Mouse (Mus musculus) embryonic facial prominence, embryonic 11.5 days (tissue): ENCODE results near the gene Etnk1. TPM values are rescaled to one million over a fixed set of nuclear protein-coding genes. Genes with fewer than 3 reads are reported as not detected.

Experiments used
- ATAC-seq: fragments of 200-750 bp; cut with Nextera tagmentation; replicated peaks from 2 replicates; pipeline ENCODE4 v1.8.0; 2017; ENCODE audit warnings: low read depth; ENCODE audit not compliant: insufficient number of reproducible peaks, low FRiP score, low TSS enrichment
- DNase-seq: peaks from one replicate; pipeline ENCODE4 v3.0.0-alpha.2; 2015; ENCODE audit warnings: low spot score
- H3K27ac ChIP-seq: fragments of 300-500 bp; sonication (generic); replicated peaks from 2 replicates; pipeline ENCODE4 v1.5.1; 2014; ENCODE audit warnings: mild to moderate bottlenecking, low read depth, low read length, control low read depth
- H3K27me3 ChIP-seq: fragments of 300-500 bp; sonication (generic); 2 replicates; pipeline ENCODE4 v1.6.1; 2014; ENCODE audit warnings: mild to moderate bottlenecking, low read length, moderate library complexity, mixed read lengths; ENCODE audit not compliant: control insufficient read depth, insufficient read depth
- H3K36me3 ChIP-seq: fragments of 300-500 bp; sonication (generic); replicated peaks from 2 replicates; pipeline ENCODE4 v1.6.1; 2014; ENCODE audit warnings: low read depth, mild to moderate bottlenecking, low read length, moderate library complexity, mixed read lengths; ENCODE audit not compliant: control insufficient read depth, insufficient read depth
- H3K4me1 ChIP-seq: fragments of 300-500 bp; sonication (generic); 2 replicates; pipeline ENCODE4 v1.6.1; 2014; ENCODE audit warnings: low read length, mixed read lengths; ENCODE audit not compliant: control insufficient read depth, insufficient read depth
- H3K4me2 ChIP-seq: fragments of 300-500 bp; sonication (generic); 2 replicates; pipeline ENCODE4 v1.6.1; 2014; ENCODE audit warnings: low read depth, mild to moderate bottlenecking, control low read depth, low read length, moderate library complexity
- H3K4me3 ChIP-seq: fragments of 300-500 bp; sonication (generic); 2 replicates; pipeline ENCODE4 v1.5.1; 2014; ENCODE audit warnings: low read depth, low read length, control low read depth
- H3K9ac ChIP-seq: fragments of 300-500 bp; sonication (generic); replicated peaks from 2 replicates; pipeline ENCODE4 v1.6.1; 2014; ENCODE audit warnings: mild to moderate bottlenecking, control low read depth, low read length
- H3K9me3 ChIP-seq: fragments of 300-500 bp; sonication (generic); replicated peaks from 2 replicates; pipeline ENCODE4 v1.6.1; 2016; ENCODE audit warnings: mild to moderate bottlenecking, low read length, inconsistent platforms, mixed read lengths; ENCODE audit not compliant: control insufficient read depth
- WGBS: fragments of 180-500 bp; shearing (Covaris S2); extraction: QIAGEN DNeasy Blood & Tissue Kit; methylation state at CpG from one replicate; pipeline ENCODE4 v1.1.7; 2014; 5-methylcytosine and 5-hydroxymethylcytosine counted together
- polyA plus RNA-seq: library from polyadenylated mRNA; unstranded; fragments of >200 nt; fragmentation: Nextera tagmentation; extraction: Ambion mirVana; gene quantifications from 2 replicates; pipeline ENCODE4 v1.2.1, GENCODE M21; 2014

Gene Etnk1
- polyA plus RNA-seq, 1 experiment from 2014 or later, result 26.7 TPM

DNA sequence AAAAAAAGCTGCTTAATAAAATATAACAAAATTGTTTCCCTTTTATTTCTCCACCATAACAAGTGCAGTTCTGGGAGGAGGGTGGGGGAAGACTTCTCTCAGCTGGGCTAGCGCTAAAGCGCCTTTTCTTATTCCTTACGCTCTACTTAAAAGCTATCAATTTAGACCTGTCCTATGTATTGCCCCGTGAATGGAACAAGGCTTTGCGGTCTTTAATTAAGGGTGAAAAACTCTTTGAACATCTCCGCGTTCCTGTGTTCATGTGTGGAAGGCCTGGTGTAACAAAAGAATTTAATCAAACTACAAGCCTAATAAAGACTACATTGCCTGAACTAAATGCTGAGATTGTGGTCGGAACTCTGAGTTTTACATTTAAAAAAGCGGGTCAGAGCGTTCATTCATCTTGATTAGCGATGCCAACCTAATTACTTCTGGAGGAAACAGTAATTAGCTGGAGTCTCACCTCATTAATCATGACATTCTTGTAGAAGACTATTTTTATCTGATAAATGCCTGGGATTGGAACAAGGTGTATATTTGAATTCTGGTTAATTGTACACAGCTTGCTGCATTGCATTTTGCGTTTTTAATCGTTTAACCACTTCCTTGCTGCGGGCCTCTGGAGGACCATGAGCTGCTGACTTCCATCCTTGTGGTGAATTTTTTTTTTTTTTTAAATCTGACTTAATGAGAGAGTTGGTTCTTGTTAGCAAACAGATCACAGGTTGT, 93.7 kb downstream of the Etnk1 start:
- Histone ChIP-seq H3K4me3 (no peak overlapping the region), H3K27me3 (no peaks in the 10 kb centered on the region; the same call in 1 of the 2 replicates), H3K36me3 (no peaks in the 10 kb centered on the region), H3K9me3 (no peaks in the 10 kb centered on the region), H3K4me2 (no peak overlapping the region), H3K9ac (no peak overlapping the region), H3K27ac (no peak overlapping the region), H3K4me1 (no peaks in the 10 kb centered on the region; the same call in 1 of the 2 replicates)
- no peak for ATAC-seq
- DNase-seq, result no peak
- WGBS, result 56% methylated on average over 14 of the region's 14 CpGs

DNA sequence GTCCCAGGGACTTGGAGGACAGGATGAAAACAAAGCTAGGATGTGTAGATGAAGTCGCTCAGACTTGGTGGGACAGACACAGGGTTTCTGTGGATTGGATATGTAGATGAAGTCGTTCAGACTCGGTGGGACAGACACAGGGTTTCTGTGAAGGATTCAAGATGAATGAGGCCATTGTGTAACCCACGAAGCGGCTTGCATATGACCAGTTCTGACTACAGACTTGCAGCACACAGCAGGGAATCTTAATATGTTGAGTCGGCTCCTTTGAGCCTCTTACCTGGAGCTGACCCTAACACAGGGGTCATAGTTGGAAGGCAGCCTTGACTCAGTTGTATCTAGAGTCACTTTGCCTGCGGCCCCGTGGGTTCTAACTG, 94.3 kb downstream of the Etnk1 start:
- Histone ChIP-seq H3K27ac (no peak overlapping the region), H3K36me3 (no peaks in the 10 kb centered on the region), H3K4me3 (no peak overlapping the region), H3K9me3 (no peaks in the 10 kb centered on the region), H3K4me2 (no peak overlapping the region), H3K27me3 (no peaks in the 10 kb centered on the region; the same call in 1 of the 2 replicates), H3K4me1 (no peaks in the 10 kb centered on the region; the same call in 1 of the 2 replicates), H3K9ac (no peak overlapping the region)
- WGBS, result 42% methylated on average over 8 of the region's 8 CpGs
- no peak for ATAC-seq
- no peak for DNase-seq

DNA sequence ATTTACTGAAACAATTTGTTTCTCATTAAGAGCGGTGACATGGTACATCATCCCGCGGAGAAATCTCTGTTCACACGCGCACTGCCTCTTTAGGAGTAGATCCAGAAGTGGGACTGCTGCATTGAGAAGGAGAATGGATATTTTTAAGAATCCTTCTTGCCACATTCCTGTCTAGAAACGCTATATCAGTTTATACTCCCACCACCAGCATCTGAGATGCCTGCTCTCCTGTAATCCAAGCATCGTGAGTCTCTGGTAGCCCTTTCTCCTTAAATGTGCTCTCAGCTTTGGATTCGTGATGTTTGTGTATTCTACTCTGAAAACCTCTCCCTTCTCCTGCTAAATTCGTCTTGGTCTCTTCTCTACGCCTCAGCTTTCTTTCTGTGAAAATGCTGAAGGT, 98.5 kb downstream of the Etnk1 start:
- Histone ChIP-seq H3K9me3 (no peaks in the 10 kb centered on the region), H3K4me2 (no peak overlapping the region), H3K9ac (no peak overlapping the region), H3K36me3 (no peaks in the 10 kb centered on the region), H3K4me1 (no peaks in the 10 kb centered on the region), H3K4me3 (no peak overlapping the region), H3K27ac (no peak overlapping the region), H3K27me3 (no peaks in the 10 kb centered on the region; the same call in 1 of the 2 replicates)
- WGBS, result 86% methylated on average over 10 of the region's 10 CpGs
- DNase-seq (no peak), ATAC-seq (no peak)

DNA sequence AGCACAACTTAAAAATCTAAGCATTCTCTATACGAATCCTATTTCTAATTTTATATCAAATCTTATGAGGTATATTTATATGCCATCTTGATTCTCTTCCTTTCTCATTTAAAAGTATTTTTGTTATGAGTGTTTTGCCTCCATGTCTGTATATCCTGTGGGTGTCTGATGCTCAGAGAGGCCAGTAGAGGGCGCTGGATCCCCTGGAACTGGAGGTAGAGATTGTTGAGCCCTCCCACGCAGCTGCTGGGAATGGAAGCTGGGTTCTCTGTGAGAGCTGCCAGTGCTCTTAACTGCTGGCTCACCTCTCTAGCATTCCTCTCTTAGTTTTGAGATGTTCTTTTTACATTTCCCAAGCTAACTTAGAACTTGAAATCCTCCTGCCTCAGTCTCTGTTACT, 112.2 kb downstream of the Etnk1 start:
- Histone ChIP-seq H3K27me3 (no peaks in the 10 kb centered on the region), H3K27ac (no peak overlapping the region), H3K36me3 (no peaks in the 10 kb centered on the region), H3K4me1 (no peaks in the 10 kb centered on the region), H3K4me2 (no peak overlapping the region), H3K9me3 (no peaks in the 10 kb centered on the region), H3K4me3 (no peak overlapping the region), H3K9ac (no peak overlapping the region)
- DNase-seq (no peak), ATAC-seq (no peak)
- WGBS, result 51% methylated on average over 3 of the region's 3 CpGs

Other genes with a start within 250 kb of the Etnk1 start
- 2.7 and 3.9 TPM in 2 replicates for gene St8sia1, start 202.8 kb upstream of the Etnk1 start, polyA plus RNA-seq
- gene C2cd5, start 67.1 kb upstream of the Etnk1 start, polyA plus RNA-seq, result 22.4 and 22.5 TPM in 2 replicates